Mouse (Mus musculus) forebrain, postnatal 0 days (tissue): ENCODE measurements around the gene Mmp14. TPM values are rescaled to one million over a fixed set of nuclear protein-coding genes. Genes with fewer than 3 reads are reported as not detected.

Experiments
- ATAC-seq: fragments of 200-750 bp; cut with Nextera tagmentation; 2 replicates; pipeline ENCODE4 v1.8.0; 2017; ENCODE audit warnings: mild to moderate bottlenecking, moderate library complexity
- DNase-seq: peaks from one replicate; pipeline ENCODE4 v3.0.0-alpha.2; 2015
- H3K27ac ChIP-seq: fragments of 300-500 bp; sonication (generic); 2 replicates; pipeline ENCODE4 v1.5.1; 2014; ENCODE audit warnings: low read depth, mild to moderate bottlenecking, antibody characterized with exemption, low read length, moderate library complexity, mixed read lengths
- H3K27me3 ChIP-seq: fragments of 300-500 bp; sonication (generic); 2 replicates; pipeline ENCODE4 v1.6.1; 2014; ENCODE audit warnings: mild to moderate bottlenecking, low read length, mixed read lengths; ENCODE audit not compliant: insufficient read depth
- H3K36me3 ChIP-seq: fragments of 300-500 bp; sonication (generic); 2 replicates; pipeline ENCODE4 v1.6.1; 2014; ENCODE audit warnings: mild to moderate bottlenecking, moderate library complexity; ENCODE audit not compliant: insufficient read depth
- H3K4me1 ChIP-seq: fragments of 300-500 bp; sonication (generic); 2 replicates; pipeline ENCODE4 v1.6.1; 2014; ENCODE audit warnings: antibody characterized with exemption; ENCODE audit not compliant: insufficient read depth
- H3K4me2 ChIP-seq: fragments of 300-500 bp; sonication (generic); 2 replicates; pipeline ENCODE4 v1.6.1; 2014; ENCODE audit warnings: low read depth, mild to moderate bottlenecking, moderate library complexity
- H3K4me3 ChIP-seq: fragments of 300-500 bp; sonication (generic); 2 replicates; pipeline ENCODE4 v1.5.1; 2014; ENCODE audit warnings: low read depth, low read length, mixed read lengths
- H3K9ac ChIP-seq: fragments of 300-500 bp; sonication (generic); 2 replicates; pipeline ENCODE4 v1.6.1; 2014; ENCODE audit warnings: mild to moderate bottlenecking
- H3K9me3 ChIP-seq: fragments of 300-500 bp; sonication (generic); 2 replicates; pipeline ENCODE4 v1.6.1; 2016; ENCODE audit warnings: low read length
- CTCF ChIP-seq: sonication (generic); IDR thresholded peaks from 2 replicates; pipeline ENCODE4 v1.5.1; 2016; ENCODE audit warnings: antibody characterized with exemption, control low read depth, low read depth
- WGBS: fragments of 180-500 bp; shearing (Covaris S2); extraction: QIAGEN DNeasy Blood & Tissue Kit; methylation state at CpG from one replicate; pipeline ENCODE4 v1.1.7; 2014; 5-methylcytosine and 5-hydroxymethylcytosine counted together
- polyA plus RNA-seq: library from polyadenylated mRNA; unstranded; fragments of >200 nt; fragmentation: Nextera tagmentation; extraction: Ambion mirVana; gene quantifications from 2 replicates; pipeline ENCODE4 v1.2.1, GENCODE M21; 2015
- total RNA-seq: library from RNA; depleted of rRNA; stranded (reverse); fragments of >200 nt; gene quantifications from 2 replicates; pipeline ENCODE4 v1.2.3, GENCODE M21; 2014; rRNA removed

Mmp14 gene
- 29.0 and 40.7 TPM in 2 replicates for total RNA-seq
- 32.5 and 39.1 TPM in 2 replicates for polyA plus RNA-seq

GRCm38 (mm10) chr14:54431334-54432077, at the start of gene Mmp14:
Mmp14 (plus strand) TSS chr14:54431612.
- Histone ChIP-seq H3K4me2 (peak within 1 kb of the TSS; percentile 78), H3K4me1 (no peaks in the 10 kb centered on the region), H3K27ac (peak within 1 kb of the TSS; percentile 85), H3K9me3 (no peaks in the 10 kb centered on the region), H3K36me3 (peaks cover 8% of the 10 kb centered on the region), H3K4me3 (peak within 1 kb of the TSS; percentile 58), H3K27me3 (no peaks in the 10 kb centered on the region), H3K9ac (peak within 1 kb of the TSS; percentile 61)
- TF ChIP-seq CTCF = peak; percentile 52; the same call in 1 of the 2 replicates
- DNase-seq = peak; percentile 76
- 2% methylated on average over 49 of the region's 49 CpGs for WGBS
- ATAC-seq = peak; percentile 42

- DNase-seq = no peak
- H3K36me3 ChIP-seq = no peaks in the 10 kb centered on the region
- 87% methylated on average over 10 of the region's 10 CpGs for WGBS
Measured at GRCm38 (mm10) chr14:54381816-54382215, 49.6 kb upstream of the Mmp14 start.

GRCm38 (mm10) chr14:54382641-54383040, 48.8 kb upstream of the Mmp14 start:
- H3K9ac ChIP-seq = no peak overlapping the region
- H3K4me2 ChIP-seq = no peak overlapping the region
- no peak for DNase-seq
- no peak overlapping the region for H3K27ac ChIP-seq
- H3K9me3 ChIP-seq = no peaks in the 10 kb centered on the region
- ATAC-seq = no peak
- WGBS = 51% methylated on average over 9 of the region's 9 CpGs
- no peaks in the 10 kb centered on the region for H3K36me3 ChIP-seq
- TF ChIP-seq CTCF = no peak
- H3K4me1 ChIP-seq = no peaks in the 10 kb centered on the region
- H3K27me3 ChIP-seq = no peaks in the 10 kb centered on the region
- no peak overlapping the region for H3K4me3 ChIP-seq

More at GRCm38 (mm10) chr14:54381816-54382215, 49.6 kb upstream of the Mmp14 start:
- H3K4me2 ChIP-seq = no peak overlapping the region
- H3K4me3 ChIP-seq = no peak overlapping the region
- H3K27ac ChIP-seq = no peak overlapping the region
- H3K9me3 ChIP-seq = no peaks in the 10 kb centered on the region
- no peaks in the 10 kb centered on the region for H3K27me3 ChIP-seq
- H3K9ac ChIP-seq = no peak overlapping the region
- TF ChIP-seq CTCF = no peak
- no peaks in the 10 kb centered on the region for H3K4me1 ChIP-seq
- no peak for ATAC-seq

GRCm38 (mm10) chr14:54383355-54383771, 48.0 kb upstream of the Mmp14 start:
- H3K27me3 ChIP-seq = no peaks in the 10 kb centered on the region
- WGBS = 55% methylated on average over 4 of the region's 4 CpGs
- ATAC-seq = no peak
- DNase-seq = no peak
- no peak overlapping the region for H3K27ac ChIP-seq
- no peaks in the 10 kb centered on the region for H3K36me3 ChIP-seq
- no peaks in the 10 kb centered on the region for H3K4me1 ChIP-seq
- H3K9me3 ChIP-seq = no peaks in the 10 kb centered on the region
- H3K4me3 ChIP-seq = no peak overlapping the region
- TF ChIP-seq CTCF = no peak
- no peak overlapping the region for H3K9ac ChIP-seq
- H3K4me2 ChIP-seq = no peak overlapping the region

- Histone ChIP-seq H3K27ac (no peak overlapping the region), H3K9ac (no peak overlapping the region), H3K27me3 (no peaks in the 10 kb centered on the region), H3K4me2 (no peak overlapping the region), H3K9me3 (no peaks in the 10 kb centered on the region), H3K4me3 (no peak overlapping the region), H3K4me1 (no peaks in the 10 kb centered on the region), H3K36me3 (no peaks in the 10 kb centered on the region)
- ATAC-seq (no peak), DNase-seq (no peak)
- WGBS = 95% methylated on average over 8 of the region's 8 CpGs
- no peak for TF ChIP-seq CTCF
Measured at GRCm38 (mm10) chr14:54384396-54384795, 47.0 kb upstream of the Mmp14 start.

- TF ChIP-seq CTCF = no peak
- Histone ChIP-seq H3K9ac (no peak overlapping the region), H3K27me3 (no peaks in the 10 kb centered on the region), H3K4me3 (no peak overlapping the region), H3K4me2 (no peak overlapping the region), H3K9me3 (no peaks in the 10 kb centered on the region), H3K4me1 (no peaks in the 10 kb centered on the region), H3K27ac (no peak overlapping the region), H3K36me3 (no peaks in the 10 kb centered on the region)
- 78% methylated on average over 7 of the region's 7 CpGs for WGBS
- no peak for DNase-seq
- no peak for ATAC-seq
Measured at GRCm38 (mm10) chr14:54385968-54386618, 45.3 kb upstream of the Mmp14 start.

GRCm38 (mm10) chr14:54387546-54387945, 43.9 kb upstream of the Mmp14 start:
- no peak for ATAC-seq
- TF ChIP-seq CTCF = no peak

More at GRCm38 (mm10) chr14:54387546-54387945, 43.9 kb upstream of the Mmp14 start:
- H3K27me3 ChIP-seq = no peaks in the 10 kb centered on the region
- 83% methylated on average over 6 of the region's 6 CpGs for WGBS
- no peak overlapping the region for H3K9ac ChIP-seq
- H3K4me3 ChIP-seq = no peak overlapping the region
- DNase-seq = no peak
- H3K27ac ChIP-seq = no peak overlapping the region
- H3K36me3 ChIP-seq = no peaks in the 10 kb centered on the region
- H3K4me1 ChIP-seq = no peaks in the 10 kb centered on the region
- H3K4me2 ChIP-seq = no peak overlapping the region
- no peaks in the 10 kb centered on the region for H3K9me3 ChIP-seq
